Mouse (Mus musculus) cerebellum, adult 2 months (tissue): ENCODE data around the gene Adamts6. TPM values are rescaled to one million over a fixed set of nuclear protein-coding genes. Genes with fewer than 3 reads are reported as not detected.

Experiments
- DNase-seq, 2 experiments: peaks; one replicate each; pipeline ENCODE4 v3.0.0; 2021
- H3K27ac ChIP-seq: fragments of 200-500 bp; 2 replicates; pipeline ENCODE4 v1.5.1; 2012; ENCODE audit warnings: low read length, control low read depth, inconsistent platforms; ENCODE audit not compliant: insufficient read depth
- H3K27me3 ChIP-seq: fragments of 200-500 bp; 2 replicates; pipeline ENCODE4 v1.6.1; 2012; ENCODE audit warnings: inconsistent platforms, mild to moderate bottlenecking, low read length, moderate library complexity; ENCODE audit not compliant: control insufficient read depth, insufficient read depth
- H3K4me1 ChIP-seq: fragments of 200-500 bp; 2 replicates; pipeline ENCODE4 v1.6.1; 2011; ENCODE audit warnings: low read length; ENCODE audit not compliant: control insufficient read depth, insufficient read depth
- H3K4me3 ChIP-seq: fragments of 200-500 bp; replicated peaks from 2 replicates; pipeline ENCODE3; 2011; ENCODE audit warnings: mild to moderate bottlenecking, low read depth, low read length, control low read depth; ENCODE audit not compliant: insufficient read depth
- CTCF ChIP-seq: fragments of 200-500 bp; IDR thresholded peaks from 2 replicates; pipeline ENCODE4 v1.5.1; 2011; ENCODE audit warnings: low read depth, mild to moderate bottlenecking, control low read depth, low read length, moderate library complexity, borderline replicate concordance; ENCODE audit not compliant: insufficient read depth
- POLR2A ChIP-seq: fragments of 200-500 bp; IDR thresholded peaks from 2 replicates; pipeline ENCODE4 v1.6.1; 2011; ENCODE audit warnings: low read length, control low read depth, borderline replicate concordance; ENCODE audit not compliant: insufficient read depth
- WGBS: fragments of 180-500 bp; shearing (Covaris S2); methylation state at CpG from one replicate; pipeline ENCODE4 v1.1.7; 2018; 5-methylcytosine and 5-hydroxymethylcytosine counted together
- polyA plus RNA-seq: library from polyadenylated mRNA; depleted of rRNA; stranded (reverse); fragments of >200 nt; gene quantifications from 2 replicates; pipeline ENCODE4 v1.2.3, GENCODE M21; 2012

Adamts6 gene
- polyA plus RNA-seq, 1 experiment: 5.0 TPM

DNA sequence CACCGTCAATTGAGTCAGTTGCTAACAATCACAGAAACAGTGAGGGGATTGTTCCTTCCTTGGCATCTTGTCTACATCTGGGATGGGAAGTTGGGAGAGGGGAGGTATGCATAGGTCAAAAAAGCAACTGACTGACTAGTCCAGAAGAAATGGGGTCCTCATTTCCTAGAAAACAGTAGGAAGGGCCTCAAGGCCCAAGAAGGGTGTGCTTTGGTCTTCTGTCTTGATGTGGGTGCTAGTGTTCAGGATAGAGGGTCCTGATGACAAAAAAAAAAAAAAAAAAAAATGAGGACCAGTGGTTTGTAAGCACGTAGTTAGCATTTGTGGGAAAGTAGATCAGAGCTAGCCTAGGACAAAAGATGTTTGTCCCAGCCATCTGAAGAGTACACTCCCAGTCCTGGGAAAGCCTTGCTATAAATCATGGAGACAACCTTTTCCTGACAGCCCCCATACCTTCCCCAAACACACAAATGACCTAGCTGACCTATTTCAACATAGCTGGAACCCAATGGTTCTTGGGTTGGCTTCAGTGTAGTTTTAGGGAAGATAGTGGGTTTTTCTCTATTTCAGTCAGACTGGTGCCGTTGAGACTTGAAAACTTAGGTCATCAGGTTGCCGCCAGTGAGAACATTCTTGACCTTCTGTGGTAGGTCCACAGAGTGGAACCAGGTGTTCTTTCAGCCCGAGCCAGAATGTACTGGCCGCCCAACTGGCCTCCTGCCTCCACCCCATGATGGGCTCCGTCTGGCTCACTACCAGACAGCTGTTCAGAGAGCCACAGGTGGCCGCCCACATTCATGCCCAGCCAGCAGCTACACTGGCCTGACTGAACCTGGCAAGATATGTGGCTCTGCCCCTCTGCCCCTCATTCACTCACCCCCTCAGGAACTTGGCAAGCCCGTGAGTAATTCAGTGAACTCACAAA, 211.7 kb downstream of the Adamts6 start:
- Histone ChIP-seq H3K27ac (no peak overlapping the region), H3K27me3 (no peaks in the 10 kb centered on the region), H3K4me1 (no peaks in the 10 kb centered on the region), H3K4me3 (no peak overlapping the region)
- DNase-seq: peak in 1 of 2 experiments; percentile 6
- no peak for TF ChIP-seq CTCF
- TF ChIP-seq POLR2A: no peak
- 38% methylated on average over 9 of the region's 9 CpGs for WGBS

GRCm38 (mm10) chr13:104502406-104502805, 214.8 kb downstream of the Adamts6 start:
- Histone ChIP-seq H3K4me3 (no peak overlapping the region), H3K27me3 (no peaks in the 10 kb centered on the region), H3K27ac (no peak overlapping the region), H3K4me1 (no peaks in the 10 kb centered on the region)
- TF ChIP-seq CTCF (no peak), POLR2A (no peak)
- DNase-seq: no peak
- 93% methylated on average over 7 of the region's 7 CpGs for WGBS

DNA sequence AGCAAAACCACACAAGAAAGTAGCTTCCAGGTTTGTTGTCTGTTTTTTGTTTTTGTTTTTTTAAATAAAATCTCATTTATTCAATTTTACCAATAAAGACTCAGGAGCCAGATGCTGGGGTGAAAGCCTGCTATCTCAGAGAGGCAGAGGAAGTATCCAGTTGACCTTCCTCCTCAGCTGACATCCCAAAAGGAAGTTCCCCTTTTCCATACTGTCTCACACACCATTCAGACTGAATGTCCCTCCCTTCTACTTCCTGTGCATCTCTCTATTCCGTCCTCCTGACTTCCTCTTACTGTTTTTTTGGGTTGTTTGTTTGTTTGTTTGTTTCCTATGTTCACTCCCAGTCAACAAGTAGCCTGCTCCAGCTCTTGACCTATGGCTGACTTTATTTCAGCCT, 216.4 kb downstream of the Adamts6 start:
- no peak for DNase-seq
- Histone ChIP-seq H3K4me1 (no peaks in the 10 kb centered on the region), H3K4me3 (no peak overlapping the region), H3K27me3 (no peaks in the 10 kb centered on the region), H3K27ac (no peak overlapping the region)
- WGBS: 89% methylated on average over 1 of the region's 1 CpGs
- TF ChIP-seq POLR2A: no peak
- TF ChIP-seq CTCF: no peak

DNA sequence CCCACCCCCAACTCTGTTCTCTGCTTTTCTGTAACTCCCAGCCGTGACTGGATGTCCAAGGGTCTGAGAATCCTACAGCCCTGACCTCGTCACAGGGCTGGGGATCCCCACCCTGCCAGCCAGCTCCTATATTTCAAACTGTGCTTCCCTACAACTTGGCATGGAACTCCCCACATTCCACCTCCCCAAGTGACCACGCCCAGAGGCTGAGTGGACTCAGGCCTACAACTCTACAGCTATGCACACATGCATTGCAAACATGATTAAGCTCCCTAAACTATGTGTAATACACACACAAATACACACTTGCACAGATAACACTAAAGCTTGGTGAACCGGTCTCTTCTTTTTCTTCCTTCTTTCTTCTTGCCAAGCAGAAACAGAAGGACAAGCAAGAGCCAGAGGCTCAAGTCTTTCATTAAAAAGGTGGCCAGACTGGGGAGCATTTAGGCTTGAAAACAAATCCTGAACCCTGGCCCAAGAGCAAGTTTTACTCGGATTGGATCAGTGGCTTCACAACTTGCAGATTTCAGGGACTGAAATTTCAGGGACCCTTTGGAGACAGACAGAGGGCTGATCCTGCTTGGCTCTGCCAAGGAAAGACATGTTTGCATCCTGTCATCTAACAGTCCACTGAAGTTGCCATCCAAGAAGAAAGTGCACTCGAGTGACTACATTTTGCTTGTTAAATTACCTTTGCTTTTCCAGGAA, 218.7 kb downstream of the Adamts6 start:
- DNase-seq: no peak
- 49% methylated on average over 6 of the region's 6 CpGs for WGBS
- TF ChIP-seq CTCF (no peak), POLR2A (no peak)

DNA sequence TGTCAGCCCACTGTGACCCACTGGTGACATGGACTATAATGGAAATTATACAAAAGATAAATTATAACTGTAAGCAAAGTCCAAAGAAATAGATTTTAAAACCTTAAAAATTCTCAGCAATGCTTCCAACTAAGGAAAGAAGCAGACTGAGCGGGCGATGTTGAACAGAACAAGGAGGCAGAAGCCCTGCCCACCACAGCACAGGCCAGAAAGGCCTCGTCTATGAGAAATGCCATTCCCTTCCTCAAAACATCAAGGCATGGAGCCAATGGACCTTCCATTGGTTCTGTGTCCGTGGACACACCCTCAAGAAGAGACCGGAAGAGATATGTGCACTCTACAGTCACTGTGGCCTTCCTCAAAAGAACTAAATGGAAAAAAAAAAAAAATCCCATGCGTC, 220.0 kb downstream of the Adamts6 start:
- DNase-seq: no peak
- no peaks in the 10 kb centered on the region for H3K27me3 ChIP-seq
- H3K4me3 ChIP-seq: no peak overlapping the region
- WGBS: 95% methylated on average over 6 of the region's 6 CpGs
- H3K27ac ChIP-seq: no peak overlapping the region
- H3K4me1 ChIP-seq: peaks cover 13% of the 10 kb centered on the region
- TF ChIP-seq CTCF (no peak), POLR2A (no peak)

More for the DNA sequence above, 218.7 kb downstream of the Adamts6 start:
- Histone ChIP-seq H3K27me3 (no peaks in the 10 kb centered on the region), H3K4me3 (no peak overlapping the region), H3K27ac (no peak overlapping the region), H3K4me1 (peaks cover 13% of the 10 kb centered on the region)

GRCm38 (mm10) chr13:104509561-104510493, 222.2 kb downstream of the Adamts6 start:
- WGBS: 17% methylated on average over 26 of the region's 26 CpGs
- no peak overlapping the region for H3K27ac ChIP-seq
- no peak for TF ChIP-seq POLR2A
- TF ChIP-seq CTCF: no peak
- H3K4me3 ChIP-seq: peak overlapping the region; percentile 30
- no peaks in the 10 kb centered on the region for H3K27me3 ChIP-seq
- peak; percentile 63 to 69 for DNase-seq
- peaks cover 13% of the 10 kb centered on the region for H3K4me1 ChIP-seq

DNA sequence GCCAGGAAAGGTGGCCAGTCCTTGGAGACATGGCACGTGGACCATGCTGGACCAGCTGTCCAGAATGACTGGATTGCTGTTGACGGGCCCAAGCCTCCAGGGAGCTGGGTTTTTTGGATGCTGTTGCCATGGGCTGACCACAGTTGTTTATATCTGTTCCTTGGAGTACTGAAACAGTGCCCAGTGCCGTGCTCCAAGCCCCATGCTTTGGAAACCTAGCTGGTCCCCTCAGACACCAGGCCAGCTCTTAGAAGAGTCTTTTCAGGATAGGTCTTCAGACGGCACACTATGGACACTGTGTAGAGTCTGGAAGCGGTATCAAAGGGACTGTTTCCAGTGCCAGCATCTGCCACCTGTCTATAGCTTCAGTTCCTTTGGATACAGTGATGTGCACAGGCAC, 223.1 kb downstream of the Adamts6 start:
- no peak for TF ChIP-seq POLR2A
- no peak for TF ChIP-seq CTCF
- H3K27me3 ChIP-seq: no peaks in the 10 kb centered on the region
- H3K27ac ChIP-seq: no peak overlapping the region
- peak; percentile 10 to 12 for DNase-seq
- 61% methylated on average over 5 of the region's 5 CpGs for WGBS
- H3K4me3 ChIP-seq: no peak overlapping the region
- H3K4me1 ChIP-seq: peaks cover 13% of the 10 kb centered on the region
